Mouse (Mus musculus) embryo, embryonic 9.5 days (tissue): Measurements from ENCODE around the gene Usp34.
"Not testable (repeated sequence)": the region's sequence is repeated elsewhere in the genome, so short reads cannot be mapped to it uniquely, and the experiment has no call there.

ENCODE experiments used
- DNase-seq: peaks from one replicate; pipeline ENCODE4 v3.0.0-alpha.2; 2017; ENCODE audit errors: extremely low spot score

Gene Usp34

GRCm38 (mm10) chr11:23498609-23499008, 191.9 kb downstream of the Usp34 start:
- no peak for DNase-seq

GRCm38 (mm10) chr11:23504801-23505200, 198.1 kb downstream of the Usp34 start:
- not testable (repeated sequence) for DNase-seq

GRCm38 (mm10) chr11:23514785-23515184, 208.1 kb downstream of the Usp34 start:
- DNase-seq, result not testable (repeated sequence)

GRCm38 (mm10) chr11:23515315-23515714, 208.6 kb downstream of the Usp34 start:
- no peak for DNase-seq

GRCm38 (mm10) chr11:23518981-23519380, 212.3 kb downstream of the Usp34 start:
- DNase-seq, result no peak

- DNase-seq, result peak; percentile 4
Measured at GRCm38 (mm10) chr11:23520473-23521205, 213.9 kb downstream of the Usp34 start, which contains the start of gene 1700093K21Rik. Gene 1700093K21Rik, minus strand, starts transcription at chr11:23521155.

- no peak for DNase-seq
Measured at GRCm38 (mm10) chr11:23537446-23537845, 230.8 kb downstream of the Usp34 start.
